Mouse (Mus musculus) left cerebral cortex, adult 18-20 months (tissue): ENCODE measurements around the gene Treml4. TPM values are rescaled to one million over a fixed set of nuclear protein-coding genes. Genes with fewer than 3 reads are reported as not detected.

Experiments
- total RNA-seq, 2 experiments: library from RNA; stranded (reverse); gene quantifications; 2 replicates each; pipeline ENCODE4 v1.2.3; 2021

Gene Treml4
- total RNA-seq, 2 experiments from 2014 or later = 0.72 TPM; not detected in 1

Other genes with a start within 250 kb of the Treml4 start
- gene 1700122O11Rik, start 226.0 kb upstream of the Treml4 start, total RNA-seq = not detected
- not detected for gene 1700067P10Rik, start 175.0 kb upstream of the Treml4 start, total RNA-seq
- not detected for gene 9830107B12Rik, start 118.0 kb upstream of the Treml4 start, total RNA-seq
- gene A530064D06Rik, start 97.0 kb upstream of the Treml4 start, total RNA-seq = not detected
- gene Trem1, start 31.5 kb upstream of the Treml4 start, total RNA-seq = not detected
- not detected for gene Trem3, start 16.5 kb upstream of the Treml4 start, total RNA-seq
- under 1 TPM; 0.52 to 0.63 TPM for gene Treml2, start 35.2 kb downstream of the Treml4 start, total RNA-seq
- gene B430306N03Rik, start 51.8 kb downstream of the Treml4 start, total RNA-seq = under 1 TPM; 0.09 to 0.12 TPM
- 10 to 100 TPM in 1 of 2 experiments, 1 to 10 TPM in 1; 9.6 to 12.1 TPM for gene Trem2, start 82.1 kb downstream of the Treml4 start, total RNA-seq
- gene Treml1, start 95.6 kb downstream of the Treml4 start, total RNA-seq = under 1 TPM; 0.42 to 0.46 TPM
- gene Nfya, start 145.6 kb downstream of the Treml4 start, total RNA-seq = 10 to 100 TPM; 25.2 to 28.7 TPM
- 10 to 100 TPM; 11.9 to 14.6 TPM for gene Oard1, start 145.7 kb downstream of the Treml4 start, total RNA-seq
- gene Apobec2, start 168.6 kb downstream of the Treml4 start, total RNA-seq = not detected
- not detected for gene Tspo2, start 187.2 kb downstream of the Treml4 start, total RNA-seq
- gene Unc5cl, start 190.6 kb downstream of the Treml4 start, total RNA-seq = under 1 TPM; 0.26 to 0.42 TPM